Mouse (Mus musculus) lung, postnatal 0 days (tissue): ENCODE results near the gene Cop1.

Experiments used
- CTCF ChIP-seq: IDR thresholded peaks from 2 replicates; pipeline ENCODE4 v1.5.1; 2016; ENCODE audit warnings: antibody characterized with exemption, mild to moderate bottlenecking
- EP300 ChIP-seq: IDR thresholded peaks from 2 replicates; pipeline ENCODE4 v1.6.1; 2016; ENCODE audit warnings: antibody characterized with exemption, mild to moderate bottlenecking, control low read depth

DNA sequence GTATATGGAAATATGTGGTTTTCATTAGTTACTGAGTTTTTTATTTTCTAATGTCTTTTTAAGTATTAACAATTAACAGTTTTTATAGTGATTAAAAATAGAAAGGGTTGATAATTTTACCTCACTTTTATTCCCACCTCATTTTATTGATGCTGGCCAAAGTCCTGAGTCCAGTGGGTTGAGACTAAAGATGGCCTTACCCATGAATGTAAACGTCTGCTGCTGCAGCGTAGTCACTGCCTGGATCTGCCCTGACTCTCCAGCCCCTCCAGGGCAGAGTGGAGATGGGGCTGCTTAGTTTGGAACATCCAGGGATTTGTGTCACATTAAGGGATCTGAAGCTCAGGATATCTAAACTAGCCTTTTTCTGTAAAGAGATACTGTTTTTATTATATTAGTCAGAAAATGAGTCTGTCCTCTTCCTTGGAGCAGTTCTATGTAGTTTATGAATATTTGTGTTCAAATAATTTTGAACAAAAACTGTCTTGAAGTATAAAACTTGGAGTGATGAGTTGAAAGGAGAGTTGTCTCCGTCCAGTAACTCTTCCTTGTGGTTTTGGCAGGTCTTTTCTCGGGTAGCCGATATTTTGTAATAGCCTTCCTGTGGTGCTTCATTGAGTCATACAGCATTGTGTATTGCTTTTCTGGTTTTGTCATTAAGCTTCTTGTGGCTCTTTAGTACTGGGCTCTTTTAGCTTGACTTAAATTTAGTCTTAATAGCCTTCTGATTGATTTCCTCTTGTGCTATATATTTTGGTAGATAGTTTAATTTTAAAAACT is 23.0 kb downstream of the Cop1 start:
- no peak for TF ChIP-seq CTCF
- TF ChIP-seq EP300: no peak
